Mouse (Mus musculus) bone marrow macrophage, adult 2 months (primary cell): Measurements from ENCODE around the gene Mvk. TPM values are rescaled to one million over a fixed set of nuclear protein-coding genes. Genes with fewer than 3 reads are reported as not detected.
A peak's percentile ranks its signal among the peaks of the same experiment; 100 is the strongest.

Source experiments
- H3K27ac ChIP-seq: 2 replicates; pipeline ENCODE4 v1.5.1; 2012; ENCODE audit warnings: low read depth, low read length; ENCODE audit not compliant: insufficient read depth
- H3K4me1 ChIP-seq: 2 replicates; pipeline ENCODE4 v1.6.1; 2012; ENCODE audit warnings: low read length; ENCODE audit not compliant: control insufficient read depth, insufficient read depth
- H3K4me3 ChIP-seq: 2 replicates; pipeline ENCODE4 v1.5.1; 2012; ENCODE audit warnings: mild to moderate bottlenecking, low read length, moderate library complexity; ENCODE audit not compliant: insufficient read depth
- CTCF ChIP-seq: IDR thresholded peaks from 2 replicates; pipeline ENCODE4 v1.5.1; 2012; ENCODE audit warnings: low read depth, mild to moderate bottlenecking, low read length, moderate library complexity
- POLR2A ChIP-seq: IDR thresholded peaks from 2 replicates; pipeline ENCODE4 v1.6.1; 2012; ENCODE audit warnings: mild to moderate bottlenecking, low read depth, low read length, borderline replicate concordance
- polyA plus RNA-seq: library from polyadenylated mRNA; stranded (reverse); fragments of >200 nt; gene quantifications from 2 replicates; pipeline ENCODE4 v1.2.4, GENCODE M21; 2012; ENCODE audit not compliant: missing spikeins, insufficient read depth, insufficient read length

Mvk gene
- polyA plus RNA-seq, 1 experiment, result 13.3 TPM

DNA sequence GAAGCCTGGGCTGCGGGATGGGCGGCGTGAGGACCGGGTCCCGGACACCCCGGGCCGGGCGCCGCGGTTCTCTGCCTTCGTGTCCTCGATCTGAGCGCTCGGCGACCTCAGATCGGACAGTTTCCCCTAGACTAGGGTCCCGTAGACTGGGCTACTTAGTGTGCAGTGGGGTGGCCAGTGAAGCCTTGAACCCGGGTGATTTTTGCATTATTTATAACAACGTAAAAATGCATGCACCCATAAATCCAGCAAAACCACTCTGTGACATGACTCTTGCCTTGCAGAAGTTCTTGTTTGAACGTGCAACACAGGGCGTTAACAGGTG is 261 bp downstream of the Mvk start:
- Histone ChIP-seq H3K4me3 (peak overlapping the region; percentile 64), H3K4me1 (0 out of 2 replicates have a peak, but pooled peaks cover 4% of the 10 kb centered on the region), H3K27ac (no peak overlapping the region)
- no peak for TF ChIP-seq CTCF
- peak; percentile 79 for TF ChIP-seq POLR2A

- Histone ChIP-seq H3K4me3 (no peak overlapping the region), H3K27ac (no peak overlapping the region)
- TF ChIP-seq POLR2A (no peak), CTCF (no peak)
Observed at GRCm38 (mm10) chr5:114449011-114449410, 4.9 kb downstream of the Mvk start.

DNA sequence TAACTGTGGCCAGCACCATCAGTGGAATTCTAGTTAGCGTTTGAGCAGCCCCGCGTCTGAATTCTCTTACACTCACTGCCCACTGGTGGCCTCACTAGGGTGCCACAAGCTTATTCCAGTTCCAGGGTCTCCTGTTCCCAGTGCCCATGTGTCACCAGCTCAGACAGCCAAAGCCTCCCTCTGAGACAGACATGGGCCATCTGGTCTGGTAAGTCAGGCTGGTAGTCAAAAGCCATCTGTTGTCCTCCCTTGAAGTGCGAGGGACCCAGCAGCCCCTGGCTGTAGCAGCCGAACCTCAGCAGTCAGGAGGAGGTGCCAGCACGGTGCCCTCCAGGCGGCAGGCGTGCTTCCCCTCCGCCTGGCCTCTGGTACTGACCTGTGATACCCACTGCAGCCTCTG is 12.2 kb downstream of the Mvk start:
- TF ChIP-seq POLR2A (no peak), CTCF (no peak)

More at GRCm38 (mm10) chr5:114449011-114449410, 4.9 kb downstream of the Mvk start:
- 0 out of 2 replicates have a peak, but pooled peaks cover 2% of the 10 kb centered on the region for H3K4me1 ChIP-seq

GRCm38 (mm10) chr5:114456995-114457605 is 13.0 kb downstream of the Mvk start:
- Histone ChIP-seq H3K27ac (no peak overlapping the region), H3K4me3 (no peak overlapping the region), H3K4me1 (no peaks in the 10 kb centered on the region)
- TF ChIP-seq POLR2A, result no peak
- no peak for TF ChIP-seq CTCF

More for the DNA sequence above, 12.2 kb downstream of the Mvk start:
- Histone ChIP-seq H3K4me3 (no peak overlapping the region), H3K27ac (no peak overlapping the region), H3K4me1 (no peaks in the 10 kb centered on the region)

GRCm38 (mm10) chr5:114461238-114461637 is 17.2 kb downstream of the Mvk start:
- H3K27ac ChIP-seq, result no peak overlapping the region
- no peaks in the 10 kb centered on the region for H3K4me1 ChIP-seq
- TF ChIP-seq CTCF (peak; percentile 69), POLR2A (no peak)
- H3K4me3 ChIP-seq, result no peak overlapping the region

GRCm38 (mm10) chr5:114462067-114463040 is 18.3 kb downstream of the Mvk start:
- H3K4me1 ChIP-seq, result no peaks in the 10 kb centered on the region
- no peak overlapping the region for H3K27ac ChIP-seq
- no peak overlapping the region for H3K4me3 ChIP-seq
- TF ChIP-seq CTCF (no peak), POLR2A (no peak)

DNA sequence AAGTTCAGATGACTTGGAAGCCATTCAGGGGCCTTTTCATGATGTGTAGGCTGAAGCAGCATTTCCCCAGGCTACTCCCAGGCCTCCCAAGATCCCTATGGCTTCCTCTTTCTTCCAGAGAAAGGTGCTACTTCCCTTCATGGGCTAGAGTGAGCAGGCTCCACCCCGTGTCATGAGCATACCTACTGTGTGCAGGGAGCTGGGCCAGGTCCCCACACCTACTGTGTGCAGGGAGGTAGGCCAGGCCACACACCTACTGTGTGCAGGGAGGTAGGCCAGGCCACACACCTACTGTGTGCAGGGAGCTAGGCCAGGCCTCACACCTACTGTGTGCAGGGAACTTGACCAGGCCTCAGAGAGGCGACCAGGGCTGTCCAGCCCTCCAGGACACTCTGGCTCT is 20.5 kb downstream of the Mvk start:
- Histone ChIP-seq H3K27ac (no peak overlapping the region), H3K4me3 (no peak overlapping the region), H3K4me1 (no peaks in the 10 kb centered on the region)
- TF ChIP-seq CTCF (no peak), POLR2A (no peak)

GRCm38 (mm10) chr5:114465641-114466040 is 21.6 kb downstream of the Mvk start:
- no peak overlapping the region for H3K4me3 ChIP-seq
- no peaks in the 10 kb centered on the region for H3K4me1 ChIP-seq
- no peak for TF ChIP-seq CTCF
- no peak for TF ChIP-seq POLR2A
- no peak overlapping the region for H3K27ac ChIP-seq

- Histone ChIP-seq H3K4me3 (no peak overlapping the region), H3K27ac (no peak overlapping the region), H3K4me1 (no peaks in the 10 kb centered on the region)
- TF ChIP-seq POLR2A (no peak), CTCF (no peak)
Observed at GRCm38 (mm10) chr5:114467019-114467418, 22.9 kb downstream of the Mvk start.

DNA sequence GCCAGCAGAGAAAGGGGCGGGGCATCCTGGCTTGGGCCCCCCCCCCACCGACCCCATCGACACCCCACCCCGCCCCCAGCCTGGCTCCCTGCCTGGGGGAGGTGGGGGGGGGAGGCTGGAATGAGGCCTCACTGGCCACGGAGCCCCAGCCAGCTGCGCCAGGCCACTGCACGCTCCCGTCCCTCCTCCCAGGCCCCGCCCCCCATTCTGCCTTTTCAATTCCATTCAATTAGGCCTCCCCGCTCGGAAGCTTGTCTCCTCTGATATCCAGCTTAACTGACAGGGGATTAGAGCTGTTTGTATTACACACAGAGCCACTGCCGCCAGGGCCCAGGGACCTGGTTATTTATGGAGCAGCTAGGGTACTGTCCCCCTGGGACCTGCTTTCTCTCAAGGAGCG is 23.4 kb downstream of the Mvk start:
- no peak overlapping the region for H3K4me3 ChIP-seq
- H3K27ac ChIP-seq, result no peak overlapping the region
- no peak for TF ChIP-seq CTCF
- TF ChIP-seq POLR2A, result no peak
- H3K4me1 ChIP-seq, result no peaks in the 10 kb centered on the region
